Mouse (Mus musculus): ENCODE results near the gene Il18. TPM values are rescaled to one million over a fixed set of nuclear protein-coding genes. Genes with fewer than 3 reads are reported as not detected.

Gene Il18
- total and polyA plus RNA-seq, 3 experiments: not detected

DNA sequence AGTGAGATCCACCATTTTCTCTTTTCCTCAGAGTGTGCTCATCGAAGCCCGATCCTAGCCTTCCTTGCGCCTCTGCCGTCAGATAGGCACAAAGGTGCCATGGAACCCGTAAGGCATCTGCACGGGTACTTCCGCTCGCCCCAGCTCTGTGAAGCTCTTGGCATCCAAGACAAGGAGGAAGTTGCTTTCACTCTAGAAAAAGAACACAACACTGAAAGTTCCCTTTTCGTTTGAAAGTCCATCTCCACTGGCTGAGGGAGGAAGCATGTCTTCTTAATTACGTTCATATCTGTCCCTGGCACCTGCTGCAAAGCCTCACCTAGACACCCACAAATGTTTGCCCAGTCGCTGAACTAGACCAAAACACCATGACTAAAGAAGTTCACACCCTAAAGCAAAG, 21.3 kb upstream of the Il18 start:
- peak; percentile 92 for DNase-seq (ENCODE audit: low read depth, low spot score)
- Histone ChIP-seq H3K4me1 (ENCODE audit: control insufficient read depth in 1 of 2, insufficient read depth in 2 of 2, low read length in 2 of 2) (peaks cover 2 to 16% of the 10 kb centered on the region in 2 experiments; a peak in 3 of 4 replicates), H3K27ac (ENCODE audit: control insufficient read depth, low read depth, low read length) (peak overlapping the region; percentile 86), H3K9ac (ENCODE audit: control insufficient read depth, low read depth, low read length, poor library complexity, severe bottlenecking) (peak overlapping the region; percentile 48), H3K36me3 (ENCODE audit: control insufficient read depth in 1 of 2, insufficient read depth in 2 of 2, low read length in 2 of 2) (peaks cover 0 to 10% of the 10 kb centered on the region in 2 experiments; a peak in 2 of 4 replicates), H3K27me3 (ENCODE audit: control insufficient read depth in 1 of 2, insufficient read depth in 2 of 2, low read length in 2 of 2) (no peaks in the 10 kb centered on the region), H3K4me3 (ENCODE audit: control insufficient read depth in 1 of 2, insufficient read depth in 1 of 2, low read depth in 2 of 2, low read length in 2 of 2) (peak overlapping the region; percentile 49 to 61), H3K79me2 (ENCODE audit: control insufficient read depth, insufficient read depth, low read length, poor library complexity) (peaks cover 1% of the 10 kb centered on the region; the same call in 1 of the 2 replicates), H3K9me3 (replicated peaks; ENCODE audit: insufficient read depth, low read length) (no peaks in the 10 kb centered on the region)
- no peak for TF ChIP-seq POLR2AphosphoS5 (IDR thresholded peaks at IDR 0.05; ENCODE audit: borderline replicate concordance, low read depth, low read length)
- peak; percentile 80 for TF ChIP-seq ELF1 (IDR thresholded peaks at IDR 0.05; ENCODE audit: low read depth, low read length)
- TF ChIP-seq MXI1 (IDR thresholded peaks at IDR 0.05; ENCODE audit: low read depth, low read length): no peak; the same call in 1 of the 2 replicates
- TF ChIP-seq ZMIZ1 (IDR thresholded peaks at IDR 0.05; ENCODE audit: low read depth, low read length): no peak
- peak; percentile 91 for TF ChIP-seq TAL1 (IDR thresholded peaks at IDR 0.05; ENCODE audit: low read length)
- TF ChIP-seq MAZ (IDR thresholded peaks at IDR 0.05; ENCODE audit: low read depth, low read length): peak; percentile 34; the same call in 1 of the 2 replicates
- no peak for TF ChIP-seq ZKSCAN1 (IDR thresholded peaks at IDR 0.05; ENCODE audit: low read depth, low read length)
- peak; percentile 69 for TF ChIP-seq TCF12 (IDR thresholded peaks at IDR 0.05; ENCODE audit: low read depth, low read length)
- no peak for TF ChIP-seq ZC3H11A (IDR thresholded peaks at IDR 0.05; ENCODE audit: low read depth, low read length)
- TF ChIP-seq POLR2A (IDR thresholded peaks at IDR 0.05; ENCODE audit: control insufficient read depth in 1 of 2, insufficient read depth in 1 of 2, low read depth in 1 of 2, low read length in 2 of 2, poor library complexity in 1 of 2): peak in 1 of 2 experiments; percentile 62; a peak in 2 of 4 replicates
- no peak for TF ChIP-seq CHD2 (IDR thresholded peaks at IDR 0.05; ENCODE audit: low read length)
- TF ChIP-seq ETS1 (IDR thresholded peaks at IDR 0.05; ENCODE audit: low read depth, low read length): peak; percentile 41; the same call in 1 of the 2 replicates
- peak; percentile 78 for TF ChIP-seq GATA1 (IDR thresholded peaks at IDR 0.05; ENCODE audit: low read depth, low read length)
- 0 out of 2 replicates have a peak, but pooled peaks have one; percentile 30 for TF ChIP-seq BHLHE40 (IDR thresholded peaks at IDR 0.05; ENCODE audit: borderline replicate concordance, low read depth, low read length)
- no peak for TF ChIP-seq KAT2A (conservative IDR thresholded peaks at IDR 0.05; ENCODE audit: low read depth, low read length)
- TF ChIP-seq RCOR1 (IDR thresholded peaks at IDR 0.05; ENCODE audit: low read depth, low read length): no peak; the same call in 1 of the 2 replicates
- peak; percentile 56 for TF ChIP-seq NELFE (IDR thresholded peaks at IDR 0.05; ENCODE audit: low read depth, low read length)
- TF ChIP-seq JUND (IDR thresholded peaks at IDR 0.05; ENCODE audit: low read depth, low read length): no peak
- TF ChIP-seq POLR2AphosphoS2 (IDR thresholded peaks at IDR 0.05; ENCODE audit: low read length): no peak
- no peak for TF ChIP-seq RAD21 (IDR thresholded peaks at IDR 0.05; ENCODE audit: low read depth, low read length)
- TF ChIP-seq MYB (IDR thresholded peaks at IDR 0.05; ENCODE audit: low read depth, low read length): no peak
- TF ChIP-seq MYC (IDR thresholded peaks at IDR 0.05; ENCODE audit: low read depth, low read length): peak; percentile 71; the same call in 1 of the 2 replicates
- TF ChIP-seq UBTF (IDR thresholded peaks at IDR 0.05; ENCODE audit: borderline replicate concordance, insufficient read depth, low read depth, low read length): no peak
- 0 out of 2 replicates have a peak, but pooled peaks have one; percentile 12 for TF ChIP-seq MAFK (IDR thresholded peaks at IDR 0.05; ENCODE audit: borderline replicate concordance, low read depth, low read length)
- peak; percentile 70 for TF ChIP-seq TBP (IDR thresholded peaks at IDR 0.05; ENCODE audit: low read depth, low read length)
- no peak for TF ChIP-seq NRF1 (IDR thresholded peaks at IDR 0.05; ENCODE audit: insufficient read depth, low read depth, low read length, poor library complexity, severe bottlenecking)
- no peak for TF ChIP-seq HCFC1 (IDR thresholded peaks at IDR 0.05; ENCODE audit: low read depth, low read length)
- peak; percentile 71 for TF ChIP-seq MAX (IDR thresholded peaks at IDR 0.05; ENCODE audit: low read length)
- TF ChIP-seq CHD1 (IDR thresholded peaks at IDR 0.05; ENCODE audit: low read depth, low read length): 0 out of 2 replicates have a peak, but pooled peaks have one; percentile 57
- TF ChIP-seq ZNF384 (IDR thresholded peaks at IDR 0.05; ENCODE audit: low read depth, low read length): no peak
- no peak for TF ChIP-seq USF2 (IDR thresholded peaks at IDR 0.05; ENCODE audit: borderline replicate concordance in 1 of 2, insufficient read depth in 1 of 2, low read depth in 1 of 2, low read length in 2 of 2)
- peak; percentile 77 to 79 for TF ChIP-seq EP300 (IDR thresholded peaks at IDR 0.05; ENCODE audit: low read depth in 1 of 2, low read length in 2 of 2)
- no peak for TF ChIP-seq USF1 (IDR thresholded peaks at IDR 0.05; ENCODE audit: low read depth, low read length)
- TF ChIP-seq GABPA (IDR thresholded peaks at IDR 0.05; ENCODE audit: low read depth, low read length): no peak
- no peak for TF ChIP-seq E2F4 (IDR thresholded peaks at IDR 0.05; ENCODE audit: borderline replicate concordance, low read depth, low read length)
- TF ChIP-seq CTCF (IDR thresholded peaks at IDR 0.05 in 2 of 3, conservative IDR thresholded peaks at IDR 0.05 in 1 of 3; ENCODE audit: control insufficient read depth in 1 of 3, insufficient read depth in 1 of 3, low read depth in 2 of 3, low read length in 3 of 3, poor library complexity in 1 of 3, severe bottlenecking in 1 of 3): no peak
- peak; percentile 6; the same call in 1 of the 2 replicates for TF ChIP-seq SIN3A (IDR thresholded peaks at IDR 0.05; ENCODE audit: low read length)
- no peak for TF ChIP-seq SMC3 (IDR thresholded peaks at IDR 0.05; ENCODE audit: low read depth, low read length)

Data from MEL (cell line).